Mouse (Mus musculus) liver, embryonic 13.5 days (tissue): ENCODE measurements around the gene Mettl26. TPM values are rescaled to one million over a fixed set of nuclear protein-coding genes. Genes with fewer than 3 reads are reported as not detected.

Experiments used
- ATAC-seq: fragments of 200-750 bp; cut with Nextera tagmentation; 2 replicates; pipeline ENCODE4 v1.8.0; 2017; ENCODE audit warnings: low read depth, mild to moderate bottlenecking, moderate number of reproducible peaks, moderate library complexity
- DNase-seq: peaks from one replicate; pipeline ENCODE4 v3.0.0; 2022
- H3K27ac ChIP-seq: fragments of 300-500 bp; sonication (generic); 2 replicates; pipeline ENCODE4 v1.5.1; 2015; ENCODE audit warnings: moderate library complexity, mild to moderate bottlenecking, inconsistent platforms
- H3K27me3 ChIP-seq: fragments of 300-500 bp; sonication (generic); 2 replicates; pipeline ENCODE4 v1.6.1; 2015; ENCODE audit warnings: mild to moderate bottlenecking, inconsistent platforms
- H3K36me3 ChIP-seq: fragments of 300-500 bp; sonication (generic); 2 replicates; pipeline ENCODE4 v1.6.1; 2015; ENCODE audit warnings: mild to moderate bottlenecking, inconsistent platforms
- H3K4me1 ChIP-seq: fragments of 300-500 bp; sonication (generic); replicated peaks from 2 replicates; pipeline ENCODE4 v1.6.1; 2015; ENCODE audit warnings: inconsistent platforms
- H3K4me2 ChIP-seq: fragments of 300-500 bp; sonication (generic); 2 replicates; pipeline ENCODE4 v1.6.1; 2015; ENCODE audit warnings: inconsistent platforms, mild to moderate bottlenecking, moderate library complexity
- H3K4me3 ChIP-seq: fragments of 300-500 bp; sonication (generic); replicated peaks from 2 replicates; pipeline ENCODE4 v1.5.1; 2015; ENCODE audit warnings: mild to moderate bottlenecking, inconsistent platforms
- H3K9ac ChIP-seq: fragments of 300-500 bp; sonication (generic); 2 replicates; pipeline ENCODE4 v1.6.1; 2015; ENCODE audit warnings: mild to moderate bottlenecking, inconsistent platforms
- H3K9me3 ChIP-seq: fragments of 300-500 bp; sonication (generic); replicated peaks from 2 replicates; pipeline ENCODE4 v1.6.1; 2016; ENCODE audit warnings: inconsistent platforms
- WGBS: fragments of 180-500 bp; shearing (Covaris S2); methylation state at CpG from one replicate; pipeline ENCODE4 v1.1.7; 2015; ENCODE audit not compliant: insufficient replicate concordance; 5-methylcytosine and 5-hydroxymethylcytosine counted together
- polyA plus RNA-seq: library from polyadenylated mRNA; unstranded; fragments of >200 nt; fragmentation: Nextera tagmentation; extraction: Ambion mirVana; gene quantifications from 2 replicates; pipeline ENCODE4 v1.2.1, GENCODE M21; 2015

Mettl26 gene
- polyA plus RNA-seq, 1 experiment from 2014 or later, result 46.9 TPM

DNA sequence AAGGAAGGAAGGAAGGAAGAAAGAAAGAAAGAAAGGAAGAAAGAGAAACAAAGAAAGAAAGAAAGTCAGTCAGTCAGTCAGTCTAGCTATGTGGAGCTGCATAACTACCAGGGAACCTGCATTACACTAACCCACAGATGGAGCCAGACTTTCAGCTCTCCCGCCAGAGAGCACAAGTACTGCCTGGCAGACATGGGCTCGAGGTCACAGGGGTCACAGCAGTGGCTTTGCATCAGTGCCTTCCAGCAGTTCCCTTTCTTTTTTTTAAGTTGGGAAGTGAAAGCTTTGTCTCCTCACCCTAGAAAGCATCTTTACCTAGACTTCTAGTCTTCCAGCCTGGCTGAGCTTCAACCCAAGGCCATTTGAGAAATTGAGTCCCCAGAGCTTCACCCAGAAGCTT is 20.5 kb downstream of the Mettl26 start:
- Histone ChIP-seq H3K4me2 (no peak overlapping the region), H3K4me1 (peaks cover 16% of the 10 kb centered on the region), H3K9ac (no peak overlapping the region), H3K27me3 (no peaks in the 10 kb centered on the region), H3K36me3 (peaks cover 6% of the 10 kb centered on the region), H3K27ac (no peak overlapping the region; the same call in 1 of the 2 replicates), H3K4me3 (no peak overlapping the region), H3K9me3 (no peaks in the 10 kb centered on the region)
- no peak for ATAC-seq
- WGBS, result 64% methylated on average over 2 of the region's 2 CpGs
- no peak for DNase-seq

DNA sequence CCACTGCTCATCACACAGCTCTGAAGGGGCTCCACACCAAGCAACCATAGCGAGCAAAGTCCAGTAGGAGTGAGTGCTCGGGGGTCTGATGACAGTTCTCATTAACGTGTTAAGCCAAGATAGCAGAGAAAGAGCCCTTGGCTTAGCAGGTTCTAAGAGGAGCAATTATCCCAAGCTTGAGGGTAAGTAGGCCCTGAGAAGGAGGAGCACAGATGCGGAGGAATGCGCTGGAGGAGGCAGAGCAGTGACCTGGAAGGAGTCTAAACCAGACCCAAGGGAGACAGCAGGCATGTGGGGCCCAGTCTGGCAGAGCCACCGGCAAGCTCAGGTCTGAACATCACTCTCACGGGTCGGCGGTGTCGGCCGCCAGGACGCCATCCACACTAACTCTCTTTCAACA is 21.0 kb downstream of the Mettl26 start:
- Histone ChIP-seq H3K4me3 (no peak overlapping the region), H3K36me3 (peaks cover 9% of the 10 kb centered on the region), H3K27me3 (no peaks in the 10 kb centered on the region), H3K27ac (no peak overlapping the region), H3K4me1 (peaks cover 16% of the 10 kb centered on the region), H3K9ac (no peak overlapping the region), H3K4me2 (no peak overlapping the region), H3K9me3 (no peaks in the 10 kb centered on the region)
- no peak for ATAC-seq
- WGBS, result 71% methylated on average over 12 of the region's 12 CpGs
- no peak for DNase-seq

DNA sequence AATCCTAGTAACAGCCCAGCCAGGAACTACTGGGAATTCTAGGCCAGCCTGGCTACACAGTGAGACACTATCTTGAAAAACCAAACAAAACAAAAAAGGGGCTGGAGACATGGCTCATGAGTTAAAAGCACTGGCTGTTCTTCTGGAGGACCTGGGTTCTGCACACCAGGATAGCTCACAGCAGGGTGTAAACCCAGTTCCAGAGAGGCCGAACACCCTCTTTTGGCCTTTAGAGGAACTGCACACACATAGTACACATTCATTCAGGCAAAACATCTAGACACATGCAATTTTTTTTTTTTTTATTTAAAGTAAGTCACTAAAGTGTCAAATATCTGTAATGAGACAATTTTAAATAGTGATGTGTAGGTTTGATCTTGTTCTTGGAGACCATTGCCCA is 25.3 kb downstream of the Mettl26 start:
- 87% methylated on average over 1 of the region's 1 CpGs for WGBS
- H3K27ac ChIP-seq, result no peak overlapping the region

DNA sequence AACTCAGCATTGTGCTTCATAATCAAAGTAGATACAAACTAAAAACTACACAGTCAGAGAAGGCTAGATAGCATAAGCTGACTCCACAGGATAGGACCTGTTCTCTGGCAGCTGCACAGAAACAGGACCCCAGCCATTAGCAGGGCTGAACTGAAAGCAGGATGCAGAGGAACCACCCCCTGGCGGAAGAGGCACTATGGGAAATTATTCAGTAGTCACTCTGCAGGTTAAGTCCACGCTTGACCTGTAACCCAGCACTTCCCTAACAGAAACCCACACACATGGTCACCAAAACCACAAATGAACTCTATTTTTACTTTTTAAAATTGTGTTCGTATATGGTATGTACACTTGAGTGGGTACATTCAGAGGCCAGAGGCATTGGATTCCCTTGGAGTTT is 28.2 kb downstream of the Mettl26 start:
- ATAC-seq (no peak), DNase-seq (no peak)
- Histone ChIP-seq H3K36me3 (peaks cover 14% of the 10 kb centered on the region), H3K9ac (no peak overlapping the region), H3K4me3 (no peak overlapping the region), H3K4me2 (no peak overlapping the region), H3K27me3 (no peaks in the 10 kb centered on the region), H3K27ac (no peak overlapping the region), H3K9me3 (no peaks in the 10 kb centered on the region), H3K4me1 (0 out of 2 replicates have a peak, but pooled peaks cover 3% of the 10 kb centered on the region)
- 52% methylated on average over 3 of the region's 3 CpGs for WGBS

More for the DNA sequence above, 25.3 kb downstream of the Mettl26 start:
- no peak for DNase-seq
- peaks cover 10% of the 10 kb centered on the region for H3K36me3 ChIP-seq
- no peaks in the 10 kb centered on the region for H3K27me3 ChIP-seq
- H3K4me2 ChIP-seq, result no peak overlapping the region
- peaks cover 14% of the 10 kb centered on the region for H3K4me1 ChIP-seq
- H3K9ac ChIP-seq, result no peak overlapping the region
- no peak overlapping the region for H3K4me3 ChIP-seq
- H3K9me3 ChIP-seq, result no peaks in the 10 kb centered on the region
- no peak for ATAC-seq

DNA sequence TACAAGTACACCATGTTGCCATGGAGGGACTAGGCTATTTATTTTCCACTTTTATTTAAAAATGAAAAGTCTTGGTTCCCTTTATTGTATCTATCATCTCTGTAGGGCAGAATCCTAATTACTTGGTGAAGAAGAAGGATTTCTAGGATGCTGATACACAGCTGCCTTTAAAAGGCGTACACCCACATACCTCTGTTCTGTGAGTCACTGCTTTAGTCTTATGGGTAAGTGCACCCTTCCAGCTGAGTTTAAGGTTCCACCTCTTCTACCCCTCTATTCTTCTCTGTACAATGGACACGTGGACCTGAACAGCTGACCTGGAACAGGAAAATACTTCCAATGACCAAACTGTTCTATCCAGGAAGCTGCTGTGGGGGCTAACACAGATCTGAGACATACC is 32.8 kb downstream of the Mettl26 start:
- Histone ChIP-seq H3K9me3 (no peaks in the 10 kb centered on the region), H3K4me2 (no peak overlapping the region), H3K4me1 (peaks cover 11% of the 10 kb centered on the region), H3K27ac (no peak overlapping the region), H3K4me3 (no peak overlapping the region), H3K27me3 (no peaks in the 10 kb centered on the region), H3K9ac (no peak overlapping the region), H3K36me3 (0 out of 2 replicates have a peak, but pooled peaks cover 4% of the 10 kb centered on the region)
- WGBS, result 74% methylated on average over 2 of the region's 2 CpGs
- no peak for DNase-seq
- ATAC-seq, result no peak

DNA sequence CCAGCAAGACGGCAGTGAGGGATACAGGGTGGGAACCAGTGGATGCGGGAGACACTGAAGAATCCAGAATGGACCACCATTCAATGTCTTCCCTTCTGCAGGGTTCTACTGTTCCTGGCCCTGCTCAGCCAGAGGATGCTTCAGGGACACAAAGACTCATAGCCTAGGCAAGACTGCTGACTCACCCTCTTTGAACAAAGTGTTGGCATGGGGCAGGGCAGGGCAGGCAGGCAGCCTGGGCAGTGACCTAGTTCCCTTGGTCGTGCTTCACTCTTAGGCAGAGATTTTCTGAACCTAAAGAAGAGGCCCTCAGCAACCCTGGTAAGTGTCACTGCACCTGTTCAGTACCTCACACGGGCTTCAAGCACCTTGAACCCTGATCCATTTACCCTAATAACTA is 36.9 kb downstream of the Mettl26 start:
- 69% methylated on average over 4 of the region's 4 CpGs for WGBS
- Histone ChIP-seq H3K27ac (no peak overlapping the region), H3K4me2 (no peak overlapping the region), H3K4me3 (no peak overlapping the region), H3K9ac (no peak overlapping the region), H3K4me1 (peaks cover 37% of the 10 kb centered on the region), H3K27me3 (no peaks in the 10 kb centered on the region), H3K36me3 (peaks cover 4% of the 10 kb centered on the region; the same call in 1 of the 2 replicates), H3K9me3 (no peaks in the 10 kb centered on the region)
- no peak for DNase-seq
- ATAC-seq, result no peak

DNA sequence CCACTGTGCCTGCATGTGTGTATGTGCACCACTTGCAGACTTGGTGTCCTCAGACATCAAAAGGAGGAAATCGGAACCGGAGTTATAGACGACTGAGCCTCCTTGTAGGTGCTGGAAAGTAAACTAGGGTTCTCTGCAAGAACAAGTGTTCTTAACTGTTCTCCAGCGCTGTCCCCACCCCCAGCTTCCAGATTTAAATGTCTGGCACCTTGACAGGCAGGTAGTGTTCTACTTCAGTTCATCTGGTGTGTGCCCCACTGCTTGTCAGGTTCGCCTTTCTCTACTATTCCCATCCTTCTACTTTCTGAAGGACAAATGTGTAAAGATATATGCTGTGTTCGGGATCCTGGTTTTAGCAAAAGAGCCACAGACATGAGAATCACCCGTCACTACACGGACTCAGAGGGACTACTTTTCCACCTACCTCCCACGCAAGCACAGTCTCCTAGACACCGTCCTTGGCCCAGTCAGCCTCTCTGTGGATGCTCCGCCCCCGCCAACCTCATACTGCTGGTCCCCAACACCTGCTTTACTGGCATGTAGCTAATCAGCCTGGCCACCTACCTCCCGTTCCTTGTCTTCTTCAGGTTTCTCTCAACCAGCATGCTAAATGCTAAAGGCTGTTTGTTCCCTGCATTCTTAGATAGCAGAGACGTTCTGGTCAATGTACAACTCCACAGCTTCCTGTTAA is 38.5 kb downstream of the Mettl26 start:
- 40% methylated on average over 14 of the region's 14 CpGs for WGBS
- no peak overlapping the region for H3K9ac ChIP-seq
- no peak overlapping the region for H3K4me3 ChIP-seq
- H3K36me3 ChIP-seq, result no peaks in the 10 kb centered on the region; the same call in 1 of the 2 replicates
- H3K27ac ChIP-seq, result no peak overlapping the region
- H3K27me3 ChIP-seq, result no peaks in the 10 kb centered on the region
- no peak overlapping the region for H3K4me2 ChIP-seq
- H3K9me3 ChIP-seq, result no peaks in the 10 kb centered on the region
- no peak for DNase-seq
- H3K4me1 ChIP-seq, result peaks cover 53% of the 10 kb centered on the region
- no peak for ATAC-seq

DNA sequence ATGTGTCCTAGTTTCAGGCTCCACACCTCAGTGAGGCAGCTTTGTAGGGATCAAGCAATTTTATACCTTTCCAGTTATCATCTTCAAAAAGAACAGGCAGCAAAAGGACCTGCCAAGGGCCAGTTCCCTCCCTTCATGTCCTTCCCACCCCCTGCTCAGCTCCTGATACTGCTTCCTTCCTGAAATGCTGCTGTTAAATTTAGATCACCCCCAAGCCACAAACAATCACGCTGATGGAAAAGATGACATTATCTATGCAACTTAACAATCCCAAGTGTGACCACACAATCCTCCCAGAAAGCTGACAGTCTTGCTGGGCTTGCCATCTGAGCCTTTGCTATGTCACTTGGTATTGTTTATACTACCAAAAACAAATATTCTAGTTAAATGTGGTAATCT is 39.0 kb downstream of the Mettl26 start:
- Histone ChIP-seq H3K9me3 (no peaks in the 10 kb centered on the region), H3K9ac (no peak overlapping the region), H3K4me2 (no peak overlapping the region), H3K27me3 (no peaks in the 10 kb centered on the region), H3K27ac (0 out of 2 replicates have a peak overlapping the region, but pooled peaks have one; percentile 15), H3K4me1 (peaks cover 58% of the 10 kb centered on the region), H3K4me3 (no peak overlapping the region), H3K36me3 (no peaks in the 10 kb centered on the region; the same call in 1 of the 2 replicates)
- no peak for DNase-seq
- no peak for ATAC-seq
- WGBS, result 10% methylated on average over 1 of the region's 1 CpGs

DNA sequence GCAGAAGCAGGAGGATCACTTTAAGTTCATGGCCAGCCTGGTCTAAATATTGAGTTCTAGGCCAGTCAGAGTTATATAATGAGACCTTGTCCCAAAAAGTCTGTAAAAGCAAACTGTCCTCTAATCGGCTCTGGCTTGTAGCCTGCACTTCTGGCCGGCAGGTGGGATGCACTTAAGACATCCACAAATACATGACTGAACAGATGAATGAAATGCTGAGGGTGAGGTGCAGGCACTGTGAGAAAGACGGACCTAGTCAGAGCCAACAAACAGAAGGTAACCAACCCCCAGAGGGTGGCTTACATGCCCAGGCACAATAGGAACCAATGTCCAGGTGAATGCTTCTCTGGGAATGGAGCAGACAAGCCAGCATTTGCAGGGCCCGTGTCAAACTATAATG is 39.4 kb downstream of the Mettl26 start:
- WGBS, result 48% methylated on average over 4 of the region's 4 CpGs
- Histone ChIP-seq H3K36me3 (no peaks in the 10 kb centered on the region; the same call in 1 of the 2 replicates), H3K27me3 (no peaks in the 10 kb centered on the region), H3K4me3 (no peak overlapping the region), H3K9ac (no peak overlapping the region), H3K4me1 (peaks cover 60% of the 10 kb centered on the region), H3K9me3 (no peaks in the 10 kb centered on the region), H3K4me2 (no peak overlapping the region), H3K27ac (0 out of 2 replicates have a peak overlapping the region, but pooled peaks have one; percentile 15)
- DNase-seq, result no peak
- ATAC-seq, result no peak

DNA sequence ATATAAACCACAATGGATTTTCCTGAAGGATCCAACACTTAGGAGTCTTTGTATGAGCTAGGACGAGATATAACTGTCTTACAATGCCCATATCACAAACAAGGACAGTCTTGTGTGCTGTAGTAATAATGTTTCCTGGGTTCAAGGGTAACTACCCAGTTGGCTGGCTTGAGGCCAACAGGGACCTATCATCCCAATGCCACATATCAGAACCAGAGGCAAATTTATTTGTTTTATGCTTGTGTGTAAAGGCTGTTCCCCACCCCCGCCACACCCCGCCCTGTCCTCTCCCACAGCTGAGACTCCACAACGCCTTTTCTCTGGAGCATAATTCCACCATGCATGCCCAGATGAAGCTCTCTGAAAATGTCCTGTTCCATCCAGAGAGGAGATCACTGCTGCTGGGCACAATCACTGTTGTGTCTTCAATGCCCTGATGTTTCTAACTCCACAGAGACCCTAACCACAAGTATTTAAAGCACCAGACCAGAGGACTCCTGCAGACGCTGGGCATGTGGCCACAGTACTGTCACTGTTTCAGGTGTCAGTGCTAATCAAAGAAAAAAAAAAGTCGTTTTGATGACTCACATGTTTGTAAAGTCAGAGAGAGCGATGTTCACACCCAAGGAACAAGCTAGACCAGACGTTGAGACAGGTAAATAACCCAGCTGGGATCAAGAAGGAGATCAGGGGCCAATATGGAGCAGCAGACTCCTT is 42.2 kb downstream of the Mettl26 start:
- Histone ChIP-seq H3K9me3 (no peaks in the 10 kb centered on the region), H3K4me1 (peaks cover 68% of the 10 kb centered on the region), H3K9ac (no peak overlapping the region), H3K4me3 (no peak overlapping the region), H3K27ac (no peak overlapping the region), H3K36me3 (no peaks in the 10 kb centered on the region; the same call in 1 of the 2 replicates), H3K27me3 (no peaks in the 10 kb centered on the region), H3K4me2 (no peak overlapping the region)
- DNase-seq (no peak), ATAC-seq (no peak)
- WGBS, result 59% methylated on average over 8 of the region's 8 CpGs

DNA sequence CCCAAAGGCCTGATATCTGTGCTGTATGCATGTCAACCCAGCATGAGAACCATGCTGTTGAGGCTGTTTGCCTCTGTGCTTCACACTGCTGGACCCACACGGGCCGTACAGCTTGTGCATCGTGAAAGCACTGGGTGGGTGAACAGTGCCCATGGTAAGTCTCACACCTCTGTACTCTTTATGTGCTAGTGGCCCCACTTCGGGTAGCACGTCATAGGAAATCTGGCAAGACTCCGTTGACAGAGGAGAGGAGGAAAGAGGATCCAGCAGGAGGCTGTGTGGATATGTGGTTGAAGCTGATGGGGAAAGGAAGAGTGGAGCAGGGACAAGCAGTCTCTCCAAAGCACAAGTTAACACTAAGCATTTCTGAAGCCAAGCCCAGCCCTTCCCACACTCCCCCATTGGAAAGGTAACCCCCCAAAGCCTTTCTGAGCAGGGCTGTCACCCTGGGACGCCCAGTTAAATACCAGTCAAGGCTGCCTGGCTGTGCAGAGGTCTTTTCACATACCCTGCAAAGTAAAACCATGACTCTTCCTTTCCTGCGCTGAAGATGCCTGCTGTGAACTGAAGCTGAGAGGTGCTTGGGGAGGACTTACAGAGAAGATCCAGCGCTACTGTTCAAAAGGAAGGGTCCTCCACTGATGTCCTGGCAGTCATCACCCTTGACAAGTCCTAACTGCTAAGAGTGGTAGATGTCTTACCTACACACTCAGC is 43.3 kb downstream of the Mettl26 start:
- peaks cover 63% of the 10 kb centered on the region for H3K4me1 ChIP-seq
- no peaks in the 10 kb centered on the region for H3K9me3 ChIP-seq
- peak overlapping the region; percentile 89 for H3K4me3 ChIP-seq
- peak overlapping the region; percentile 99 for H3K4me2 ChIP-seq
- WGBS, result 77% methylated on average over 9 of the region's 9 CpGs
- peak overlapping the region; percentile 90 for H3K9ac ChIP-seq
- ATAC-seq (no peak), DNase-seq (no peak)
- no peak overlapping the region for H3K27ac ChIP-seq
- no peaks in the 10 kb centered on the region; the same call in 1 of the 2 replicates for H3K36me3 ChIP-seq
- no peaks in the 10 kb centered on the region for H3K27me3 ChIP-seq
